Mouse (Mus musculus): ENCODE measurements around the gene Tyw5. TPM values are rescaled to one million over a fixed set of nuclear protein-coding genes. Genes with fewer than 3 reads are reported as not detected.

The Tyw5 gene
- 10 to 100 TPM; 29.4 to 33.3 TPM for total RNA-seq (2023)

DNA sequence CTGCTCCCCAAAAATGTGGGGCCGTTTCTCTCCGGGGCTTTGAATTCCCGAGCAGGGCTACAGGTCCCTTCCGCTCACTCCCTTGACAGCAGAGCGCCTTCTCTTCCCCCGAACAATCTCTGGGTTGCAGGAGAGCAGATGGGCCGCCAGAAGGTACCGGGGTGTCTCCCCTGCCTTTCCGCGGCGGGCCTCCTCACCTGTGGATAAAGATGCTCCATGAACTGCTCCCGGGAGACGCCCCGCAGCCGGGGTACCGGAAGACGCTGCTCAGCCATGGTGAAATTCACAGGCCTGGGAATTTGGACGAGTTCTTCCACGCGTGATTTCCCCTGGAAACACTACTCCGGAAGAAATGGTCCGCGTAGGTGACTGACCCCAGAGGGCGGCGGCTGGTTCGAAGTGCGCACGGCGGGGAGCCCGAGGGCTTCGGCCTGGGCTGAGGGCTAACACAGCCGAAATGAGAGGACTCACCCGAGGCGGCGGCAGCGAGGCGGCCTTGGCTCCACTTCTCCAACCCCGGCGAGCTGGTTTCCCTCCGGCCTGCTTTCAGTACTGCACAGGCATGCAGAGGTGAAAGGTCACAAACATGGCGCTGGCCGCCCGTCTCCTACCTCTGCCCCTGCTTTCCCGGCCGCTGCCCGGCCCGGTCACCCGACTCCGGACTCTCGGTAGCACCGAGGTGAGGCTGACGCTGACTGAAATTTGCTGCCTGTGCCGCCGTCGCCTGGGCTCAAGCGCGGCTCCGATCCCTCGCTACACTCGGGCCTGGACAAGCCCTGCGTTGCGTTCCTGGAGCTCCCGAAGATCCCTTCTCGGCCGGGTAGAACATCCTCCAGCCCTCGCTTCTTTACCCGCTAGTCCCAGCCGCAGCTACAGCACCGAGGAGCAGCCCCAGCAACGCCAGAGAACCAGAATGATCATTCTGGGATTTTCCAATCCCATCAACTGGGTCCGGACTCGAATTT is at the start of gene Tyw5, which contains the start of gene Maip1:
Gene Tyw5, minus strand, starts transcription at position 915 of the 965 bp plus-strand sequence.
Gene Maip1, plus strand, starts transcription at position 142 of the 965 bp plus-strand sequence.

DNA sequence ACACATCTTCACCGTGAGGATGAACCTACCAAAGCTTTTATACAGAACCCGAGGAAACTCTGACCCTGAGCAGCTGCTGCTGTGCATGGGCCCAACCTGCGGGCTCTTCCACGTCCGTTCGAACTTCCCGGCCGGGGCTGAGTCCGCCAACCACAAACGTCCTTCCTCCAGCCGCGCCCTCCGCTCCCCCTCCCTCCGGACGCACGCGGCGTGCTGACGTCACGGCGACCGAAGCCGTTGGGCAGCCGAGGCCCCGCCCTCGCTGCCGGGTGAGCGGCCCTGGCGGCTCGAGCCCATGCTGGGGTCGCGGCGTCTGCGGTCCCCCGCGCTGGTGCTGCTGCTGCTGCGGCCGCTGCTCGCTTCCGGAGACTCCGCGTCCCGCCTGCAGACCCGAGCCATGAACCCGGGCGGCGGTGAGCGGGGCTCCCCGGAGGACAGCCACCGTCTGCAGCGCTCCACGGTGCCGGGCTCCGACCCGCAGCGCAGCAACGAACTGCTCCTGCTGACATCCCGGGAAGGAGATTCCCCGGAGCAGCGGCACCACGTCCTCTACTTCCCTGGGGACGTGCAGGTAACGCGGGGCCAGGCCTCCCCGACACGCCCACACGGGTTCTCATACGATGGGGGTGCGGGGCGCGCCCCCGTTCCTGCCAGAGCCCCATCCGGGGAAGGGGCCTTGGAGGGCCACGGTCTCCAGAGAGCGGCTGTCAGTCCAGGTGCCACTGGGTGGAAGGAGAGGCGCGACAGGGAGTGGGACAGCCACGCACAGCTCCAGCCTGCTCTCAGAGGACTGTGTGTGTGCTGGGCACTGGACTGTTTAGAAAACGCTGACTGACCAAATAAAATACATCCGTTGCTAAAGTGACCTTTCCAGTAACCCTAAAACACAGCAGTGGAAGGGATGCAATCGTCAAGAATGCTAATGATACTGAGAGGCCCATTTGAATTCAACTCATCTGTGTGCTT is 29.2 kb downstream of the Tyw5 start, which contains the start of gene 1700066M21Rik:
Gene 1700066M21Rik, plus strand, starts transcription at position 245 of the 966 bp plus-strand sequence.

Other genes with a start within 250 kb of the Tyw5 start
- 1 to 10 TPM; 6.4 to 7.4 TPM for gene 1700066M21Rik, start 29.5 kb downstream of the Tyw5 start, total RNA-seq (2023)
- 10 to 100 TPM; 13.1 to 14.6 TPM for gene Maip1, start 773 bp downstream of the Tyw5 start, total RNA-seq (2023)

Data from B cell, adult 67 days (primary cell).